Mouse (Mus musculus) adrenal gland, adult 18-20 months (tissue): ENCODE data around the gene Tars2. TPM values are rescaled to one million over a fixed set of nuclear protein-coding genes. Genes with fewer than 3 reads are reported as not detected.
A peak's percentile ranks its signal among the peaks of the same experiment; 100 is the strongest.

Experiments
- DNase-seq, 2 experiments: peaks; one replicate each; pipeline ENCODE4 v3.0.0; 2021 to 2022; ENCODE audit warnings: low spot score in 2 of 2
- total RNA-seq, 2 experiments: library from RNA; stranded (reverse); gene quantifications; 1 replicate in 1 of 2; 2 replicates in 1 of 2; pipeline ENCODE4 v1.2.3; 2021

The Tars2 gene
- total RNA-seq, 2 experiments from 2014 or later, result 45.5 to 52.1 TPM

- DNase-seq, result no peak
These were observed 24.8 kb downstream of the Tars2 start for GRCm38 (mm10) chr3:95735071-95735670.

- DNase-seq, result peak in 1 of 2 experiments; percentile 42
These were observed 25.8 kb downstream of the Tars2 start for GRCm38 (mm10) chr3:95734092-95734702.

- peak; percentile 39 to 58 for DNase-seq
These were observed 27.1 kb downstream of the Tars2 start for GRCm38 (mm10) chr3:95732744-95733521.

- DNase-seq, result no peak
These were observed 27.7 kb downstream of the Tars2 start for GRCm38 (mm10) chr3:95732297-95732696.

GRCm38 (mm10) chr3:95731802-95732201 is 28.2 kb downstream of the Tars2 start:
- no peak for DNase-seq

GRCm38 (mm10) chr3:95730431-95730830 is 29.6 kb downstream of the Tars2 start:
- no peak for DNase-seq

GRCm38 (mm10) chr3:95728906-95729305 is 31.1 kb downstream of the Tars2 start:
- no peak for DNase-seq

GRCm38 (mm10) chr3:95726696-95727358 is 33.2 kb downstream of the Tars2 start:
- DNase-seq, result no peak

- DNase-seq, result no peak
These were observed 34.1 kb downstream of the Tars2 start for GRCm38 (mm10) chr3:95725863-95726262.

GRCm38 (mm10) chr3:95722386-95722785 is 37.6 kb downstream of the Tars2 start:
- no peak for DNase-seq

GRCm38 (mm10) chr3:95718153-95718552 is 41.9 kb downstream of the Tars2 start:
- no peak for DNase-seq

- DNase-seq, result no peak
These were observed 43.9 kb downstream of the Tars2 start for GRCm38 (mm10) chr3:95716075-95716474.

GRCm38 (mm10) chr3:95709967-95710366 is 50.0 kb downstream of the Tars2 start:
- no peak for DNase-seq

GRCm38 (mm10) chr3:95709044-95709443 is 51.0 kb downstream of the Tars2 start:
- DNase-seq, result no peak

GRCm38 (mm10) chr3:95707497-95707896 is 52.5 kb downstream of the Tars2 start:
- no peak for DNase-seq

GRCm38 (mm10) chr3:95706273-95706672 is 53.7 kb downstream of the Tars2 start:
- no peak for DNase-seq

GRCm38 (mm10) chr3:95704612-95705011 is 55.4 kb downstream of the Tars2 start:
- DNase-seq, result no peak

- DNase-seq, result no peak
These were observed 56.7 kb downstream of the Tars2 start for GRCm38 (mm10) chr3:95703276-95703675.

- DNase-seq, result peak; percentile 47 to 65
These were observed 58.0 kb downstream of the Tars2 start for GRCm38 (mm10) chr3:95701877-95702540.

- no peak for DNase-seq
These were observed 58.9 kb downstream of the Tars2 start for GRCm38 (mm10) chr3:95701085-95701484.

- no peak for DNase-seq
These were observed 59.7 kb downstream of the Tars2 start for GRCm38 (mm10) chr3:95700233-95700681.
